Mouse (Mus musculus): Measurements from ENCODE around the gene Phlda1. TPM values are rescaled to one million over a fixed set of nuclear protein-coding genes. Genes with fewer than 3 reads are reported as not detected.

Phlda1 gene
- total and polyA plus RNA-seq, 3 experiments = 2.6 to 43.1 (median 17.4) TPM

DNA sequence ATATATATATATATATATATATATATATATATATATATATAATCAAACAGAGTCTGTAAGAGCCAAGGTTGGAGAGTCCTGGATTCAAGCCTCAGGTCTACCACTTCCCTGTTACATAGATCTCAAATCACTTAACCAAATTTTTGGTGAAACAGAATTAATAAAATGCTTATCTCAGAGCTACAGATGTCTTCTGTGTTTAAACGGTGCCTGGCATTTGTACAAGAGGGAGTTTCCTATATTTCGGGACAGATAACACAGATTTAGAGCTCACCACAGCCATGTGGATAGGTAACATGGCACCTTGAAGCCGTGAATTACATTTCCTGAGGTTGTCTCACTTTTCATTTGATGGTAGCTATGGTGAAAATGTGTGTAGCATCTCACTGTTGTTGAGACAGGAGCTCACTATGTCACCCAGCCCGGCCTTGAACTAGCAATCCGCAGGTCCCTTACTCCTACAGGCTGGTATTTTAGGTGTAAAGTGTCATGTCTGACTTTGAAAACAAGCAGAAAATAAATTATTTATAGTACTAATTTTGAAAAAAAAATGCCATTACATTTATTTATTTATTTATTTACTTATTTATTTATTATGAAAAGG lies 8.3 kb downstream of the Phlda1 start:
- DNase-seq (ENCODE audit: low spot score) = no peak
- H3K4me3 ChIP-seq (ENCODE audit: low read depth, low read length) = no peak overlapping the region

DNA sequence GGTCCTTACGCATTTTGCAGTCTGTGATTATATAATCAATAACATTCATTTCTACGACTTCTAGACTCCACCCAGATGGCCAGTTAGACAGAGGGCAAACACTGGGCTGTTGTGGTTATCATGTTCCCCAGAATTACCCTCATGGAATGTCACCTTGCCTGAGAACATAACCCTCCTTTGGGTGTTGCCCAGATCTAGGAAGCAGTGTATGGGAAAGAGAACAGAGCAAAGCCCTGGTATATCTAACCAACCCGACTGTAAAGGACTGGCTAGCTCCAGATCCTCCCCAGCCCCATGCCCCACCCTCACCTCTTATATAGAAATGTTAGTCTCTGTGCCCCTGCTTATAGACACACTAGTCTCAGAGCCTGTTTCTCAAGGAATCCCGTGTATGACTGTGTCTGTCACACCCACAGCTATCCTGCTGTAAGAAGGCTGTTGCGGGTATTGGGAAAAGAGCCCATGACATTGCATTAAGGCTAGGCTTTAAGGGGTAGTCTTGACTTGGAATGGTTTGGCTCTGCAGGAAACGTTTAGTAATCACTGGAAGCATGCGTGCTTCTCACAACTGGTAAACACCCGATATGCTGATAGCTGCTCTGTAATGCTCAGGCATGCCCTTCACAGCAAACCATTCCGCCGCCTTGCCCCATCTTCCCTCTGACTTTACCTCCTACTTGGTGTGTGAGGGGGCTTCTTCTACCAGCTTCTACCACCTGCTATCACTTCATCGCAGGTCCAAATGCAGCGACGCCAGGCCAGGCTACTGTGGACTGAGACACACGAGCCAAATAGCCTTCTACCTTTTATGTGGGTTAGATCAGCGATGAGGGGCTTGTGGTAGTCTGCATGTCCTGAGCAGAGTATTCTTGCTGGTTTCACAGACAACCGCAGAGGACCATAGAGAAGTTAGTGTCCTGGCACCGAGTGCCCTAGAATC lies 9.3 kb downstream of the Phlda1 start:
- Histone ChIP-seq H3K9me3 (replicated peaks) (no peaks in the 10 kb centered on the region), H3K4me1 (ENCODE audit: insufficient read depth, low read depth, low read length) (peaks cover 31% of the 10 kb centered on the region), H3K36me3 (replicated peaks) (no peaks in the 10 kb centered on the region), H3K4me3 (ENCODE audit: low read depth, low read length) (no peak overlapping the region), H3K27me3 (ENCODE audit: insufficient read depth, low read length) (peaks cover 34% of the 10 kb centered on the region)
- TF ChIP-seq GATA2 (IDR thresholded peaks at IDR 0.05; ENCODE audit: borderline replicate concordance, low read depth, low read length) (no peak), GATA1 (IDR thresholded peaks at IDR 0.05; ENCODE audit: borderline replicate concordance, low read length) (no peak), POLR2AphosphoS5 (IDR thresholded peaks at IDR 0.05; ENCODE audit: insufficient replicate concordance, low read depth, low read length) (no peak), CTCF (IDR thresholded peaks at IDR 0.05; ENCODE audit: low read depth, low read length) (no peak), TAL1 (conservative IDR thresholded peaks at IDR 0.05; ENCODE audit: low read depth, low read length) (no peak)
- no peak for DNase-seq (ENCODE audit: low spot score)
- ATAC-seq (ENCODE audit: extremely low read depth, insufficient number of reproducible peaks, low FRiP score, poor library complexity, severe bottlenecking) = no peak

More for the DNA sequence above, 8.3 kb downstream of the Phlda1 start:
- Histone ChIP-seq H3K27me3 (ENCODE audit: insufficient read depth, low read length) (peaks cover 27% of the 10 kb centered on the region), H3K36me3 (replicated peaks) (peaks cover 4% of the 10 kb centered on the region), H3K4me1 (ENCODE audit: insufficient read depth, low read depth, low read length) (peaks cover 36% of the 10 kb centered on the region), H3K9me3 (replicated peaks) (no peaks in the 10 kb centered on the region)
- ATAC-seq (ENCODE audit: extremely low read depth, insufficient number of reproducible peaks, low FRiP score, poor library complexity, severe bottlenecking) = peak; percentile 31; the same call in 1 of the 2 replicates
- peak; percentile 51 for TF ChIP-seq TAL1 (conservative IDR thresholded peaks at IDR 0.05; ENCODE audit: low read depth, low read length)
- TF ChIP-seq GATA1 (IDR thresholded peaks at IDR 0.05; ENCODE audit: borderline replicate concordance, low read length) = no peak

DNA sequence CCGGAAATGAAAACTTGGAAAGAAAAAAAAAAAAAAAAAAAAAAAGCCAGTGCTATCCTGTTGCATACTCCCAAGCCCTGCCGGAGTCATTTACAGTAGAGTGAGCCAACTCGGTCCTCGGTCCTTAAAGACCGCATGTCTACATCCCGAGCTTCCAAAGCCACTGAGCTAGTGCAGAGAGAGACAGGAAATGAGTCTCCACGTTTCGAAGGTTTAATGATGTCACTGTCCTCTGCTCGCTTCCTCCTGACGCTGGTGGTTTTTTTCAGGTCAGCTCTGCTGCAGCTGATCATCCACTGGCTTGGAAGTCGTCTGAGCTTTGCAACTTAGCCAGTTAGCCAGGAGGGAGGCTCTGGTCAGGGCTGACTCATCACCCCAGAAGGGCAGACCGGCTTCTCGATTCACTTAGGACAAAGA lies 10.1 kb downstream of the Phlda1 start:
- peak; percentile 56; the same call in 1 of the 2 replicates for ATAC-seq (ENCODE audit: extremely low read depth, insufficient number of reproducible peaks, low FRiP score, poor library complexity, severe bottlenecking)
- Histone ChIP-seq H3K4me3 (ENCODE audit: low read depth, low read length) (no peak overlapping the region), H3K4me1 (ENCODE audit: insufficient read depth, low read depth, low read length) (peaks cover 28% of the 10 kb centered on the region), H3K36me3 (replicated peaks) (no peaks in the 10 kb centered on the region), H3K9me3 (replicated peaks) (no peaks in the 10 kb centered on the region), H3K27me3 (ENCODE audit: insufficient read depth, low read length) (peaks cover 38% of the 10 kb centered on the region)
- DNase-seq (ENCODE audit: low spot score) = no peak
- no peak for TF ChIP-seq GATA2 (IDR thresholded peaks at IDR 0.05; ENCODE audit: borderline replicate concordance, low read depth, low read length)
- TF ChIP-seq GATA1 (IDR thresholded peaks at IDR 0.05; ENCODE audit: borderline replicate concordance, low read length) = no peak
- TF ChIP-seq POLR2AphosphoS5 (IDR thresholded peaks at IDR 0.05; ENCODE audit: insufficient replicate concordance, low read depth, low read length) = no peak
- no peak for TF ChIP-seq CTCF (IDR thresholded peaks at IDR 0.05; ENCODE audit: low read depth, low read length)
- no peak for TF ChIP-seq TAL1 (conservative IDR thresholded peaks at IDR 0.05; ENCODE audit: low read depth, low read length)

DNA sequence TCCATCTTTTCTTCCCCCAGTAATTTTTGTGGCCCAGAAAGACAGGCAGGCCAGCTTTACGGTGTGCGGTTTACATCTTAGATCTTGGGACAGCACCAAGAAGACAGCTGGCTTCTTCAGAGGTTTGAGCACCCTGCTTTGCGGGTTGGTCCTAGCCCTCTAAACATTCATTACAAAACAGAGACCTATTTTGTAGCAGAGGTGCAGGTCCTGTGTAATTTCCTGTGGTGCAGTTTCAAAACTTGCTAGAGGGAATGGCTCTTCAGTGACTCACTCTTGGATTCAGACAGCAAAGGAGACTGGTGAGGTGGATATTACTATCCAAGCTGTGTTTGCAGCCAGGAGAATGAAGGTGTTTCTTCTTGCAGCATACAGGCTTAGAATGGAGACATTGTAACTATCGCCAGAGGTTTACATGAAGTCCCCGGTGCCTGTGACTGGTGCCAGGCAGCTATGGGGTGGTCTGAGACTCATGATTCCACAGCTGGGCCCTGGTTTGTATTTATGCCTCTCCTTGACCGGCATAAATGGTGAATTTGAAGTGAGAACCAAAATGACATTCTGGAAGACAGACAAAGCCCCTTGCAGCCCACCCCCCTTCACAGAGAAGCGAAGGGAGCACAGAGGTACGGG lies 10.8 kb downstream of the Phlda1 start:
- ATAC-seq (ENCODE audit: extremely low read depth, insufficient number of reproducible peaks, low FRiP score, poor library complexity, severe bottlenecking) (no peak), DNase-seq (ENCODE audit: low spot score) (no peak)
- TF ChIP-seq CTCF (IDR thresholded peaks at IDR 0.05; ENCODE audit: low read depth, low read length) (no peak), TAL1 (conservative IDR thresholded peaks at IDR 0.05; ENCODE audit: low read depth, low read length) (no peak), GATA1 (IDR thresholded peaks at IDR 0.05; ENCODE audit: borderline replicate concordance, low read length) (no peak), POLR2AphosphoS5 (IDR thresholded peaks at IDR 0.05; ENCODE audit: insufficient replicate concordance, low read depth, low read length) (no peak), GATA2 (IDR thresholded peaks at IDR 0.05; ENCODE audit: borderline replicate concordance, low read depth, low read length) (no peak)
- no peaks in the 10 kb centered on the region for H3K9me3 ChIP-seq (replicated peaks)
- H3K36me3 ChIP-seq (replicated peaks) = no peaks in the 10 kb centered on the region
- peaks cover 38% of the 10 kb centered on the region for H3K27me3 ChIP-seq (ENCODE audit: insufficient read depth, low read length)
- peaks cover 28% of the 10 kb centered on the region for H3K4me1 ChIP-seq (ENCODE audit: insufficient read depth, low read depth, low read length)
- no peak overlapping the region for H3K4me3 ChIP-seq (ENCODE audit: low read depth, low read length)

DNA sequence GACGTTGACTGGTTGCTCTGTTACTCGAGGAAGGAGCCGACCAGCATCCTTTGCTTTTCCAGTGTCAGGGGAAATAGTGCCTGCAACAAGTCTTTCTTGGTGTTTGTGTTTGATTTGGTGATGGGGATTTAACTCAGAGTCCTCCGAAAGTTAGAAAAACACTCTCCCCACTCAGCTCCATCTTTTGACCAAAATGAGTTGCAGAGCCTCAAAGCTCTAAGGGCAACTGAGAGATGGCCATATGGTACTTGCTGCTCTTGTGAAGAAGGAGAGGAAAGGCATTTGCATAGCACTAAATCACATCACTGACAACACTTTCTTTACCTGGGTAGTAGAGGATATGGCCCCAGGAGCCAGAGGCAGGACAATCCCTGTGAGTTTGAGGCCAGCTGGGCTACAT lies 12.3 kb downstream of the Phlda1 start:
- no peaks in the 10 kb centered on the region for H3K36me3 ChIP-seq (replicated peaks)
- DNase-seq (ENCODE audit: low spot score) (no peak), ATAC-seq (ENCODE audit: extremely low read depth, insufficient number of reproducible peaks, low FRiP score, poor library complexity, severe bottlenecking) (no peak)
- H3K9me3 ChIP-seq (replicated peaks) = no peaks in the 10 kb centered on the region
- no peak overlapping the region for H3K4me3 ChIP-seq (ENCODE audit: low read depth, low read length)
- H3K4me1 ChIP-seq (ENCODE audit: insufficient read depth, low read depth, low read length) = peaks cover 28% of the 10 kb centered on the region
- H3K27me3 ChIP-seq (ENCODE audit: insufficient read depth, low read length) = peaks cover 48% of the 10 kb centered on the region
- TF ChIP-seq POLR2AphosphoS5 (IDR thresholded peaks at IDR 0.05; ENCODE audit: insufficient replicate concordance, low read depth, low read length) (no peak), TAL1 (conservative IDR thresholded peaks at IDR 0.05; ENCODE audit: low read depth, low read length) (no peak), GATA1 (IDR thresholded peaks at IDR 0.05; ENCODE audit: borderline replicate concordance, low read length) (no peak), GATA2 (IDR thresholded peaks at IDR 0.05; ENCODE audit: borderline replicate concordance, low read depth, low read length) (no peak), CTCF (IDR thresholded peaks at IDR 0.05; ENCODE audit: low read depth, low read length) (no peak)

Measured in G1E (cell line).